Mouse (Mus musculus): Measurements from ENCODE around the gene Gabrb2. TPM values are rescaled to one million over a fixed set of nuclear protein-coding genes. Genes with fewer than 3 reads are reported as not detected.

The Gabrb2 gene
- polyA plus RNA-seq, 1 experiment from 2014 or later = 1.6 TPM

DNA sequence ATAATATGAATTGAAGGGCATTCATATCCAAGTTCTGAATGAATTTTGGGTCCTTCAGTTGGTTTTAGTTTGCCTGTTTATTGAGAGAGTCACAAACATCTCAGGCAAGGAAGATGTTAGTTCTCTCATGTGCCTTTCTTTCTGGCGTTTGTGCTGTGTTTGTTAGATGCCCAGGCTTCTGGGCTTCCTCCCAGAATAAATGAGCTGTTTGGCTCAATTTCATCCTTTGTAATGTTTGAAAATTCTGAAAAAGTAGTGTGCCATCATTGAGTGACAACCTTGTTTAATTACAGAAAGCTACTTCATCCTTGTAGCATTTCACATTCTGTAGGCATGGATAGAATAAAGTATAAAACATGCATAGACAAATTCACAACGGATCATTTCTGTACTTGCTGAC lies 85.9 kb downstream of the Gabrb2 start:
- DNase-seq (ENCODE audit: low spot score) = no peak
- H3K27ac ChIP-seq (replicated peaks; ENCODE audit: low read depth, low read length) = no peak overlapping the region
- no peaks in the 10 kb centered on the region for H3K4me1 ChIP-seq (ENCODE audit: control insufficient read depth, insufficient read depth, low read length)
- no peaks in the 10 kb centered on the region for H3K9me3 ChIP-seq (ENCODE audit: control insufficient read depth, low read length)
- H3K4me3 ChIP-seq (ENCODE audit: low read depth, low read length) = no peak overlapping the region
- H3K9ac ChIP-seq (ENCODE audit: low read depth, low read length) = no peak overlapping the region
- no peak overlapping the region for H3K4me2 ChIP-seq (ENCODE audit: low read depth, low read length)
- H3K27me3 ChIP-seq (replicated peaks; ENCODE audit: control insufficient read depth, insufficient read depth, low read length) = no peaks in the 10 kb centered on the region
- WGBS = 82% methylated on average over 2 of the region's 2 CpGs
- ATAC-seq (ENCODE audit: low read depth) = no peak
- H3K36me3 ChIP-seq (ENCODE audit: control insufficient read depth, insufficient read depth, low read length) = no peaks in the 10 kb centered on the region

DNA sequence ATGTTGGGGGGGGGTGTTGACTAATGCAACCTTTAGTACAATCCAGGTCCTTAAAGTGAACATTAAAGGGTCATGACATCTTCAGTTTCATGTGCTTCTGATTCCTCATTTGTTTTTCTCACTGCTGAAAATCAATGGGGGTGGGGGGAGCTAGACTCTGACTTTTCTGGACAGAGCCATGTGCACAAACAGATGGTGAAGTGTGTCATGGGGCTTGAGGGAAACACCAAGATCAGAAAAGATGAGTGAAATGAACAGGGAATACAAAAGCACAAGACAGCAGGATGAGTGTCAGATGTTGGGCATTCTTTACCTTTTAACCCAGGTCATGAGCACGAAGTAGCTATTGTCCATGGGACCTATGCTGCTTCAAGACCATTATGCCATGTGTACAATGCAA lies 86.4 kb downstream of the Gabrb2 start:
- Histone ChIP-seq H3K36me3 (ENCODE audit: control insufficient read depth, insufficient read depth, low read length) (no peaks in the 10 kb centered on the region), H3K9ac (ENCODE audit: low read depth, low read length) (no peak overlapping the region), H3K27ac (replicated peaks; ENCODE audit: low read depth, low read length) (no peak overlapping the region), H3K4me2 (ENCODE audit: low read depth, low read length) (no peak overlapping the region), H3K27me3 (replicated peaks; ENCODE audit: control insufficient read depth, insufficient read depth, low read length) (no peaks in the 10 kb centered on the region), H3K9me3 (ENCODE audit: control insufficient read depth, low read length) (no peaks in the 10 kb centered on the region), H3K4me3 (ENCODE audit: low read depth, low read length) (no peak overlapping the region), H3K4me1 (ENCODE audit: control insufficient read depth, insufficient read depth, low read length) (no peaks in the 10 kb centered on the region)
- ATAC-seq (ENCODE audit: low read depth) = no peak
- 76% methylated on average over 1 of the region's 1 CpGs for WGBS
- DNase-seq (ENCODE audit: low spot score) = no peak

DNA sequence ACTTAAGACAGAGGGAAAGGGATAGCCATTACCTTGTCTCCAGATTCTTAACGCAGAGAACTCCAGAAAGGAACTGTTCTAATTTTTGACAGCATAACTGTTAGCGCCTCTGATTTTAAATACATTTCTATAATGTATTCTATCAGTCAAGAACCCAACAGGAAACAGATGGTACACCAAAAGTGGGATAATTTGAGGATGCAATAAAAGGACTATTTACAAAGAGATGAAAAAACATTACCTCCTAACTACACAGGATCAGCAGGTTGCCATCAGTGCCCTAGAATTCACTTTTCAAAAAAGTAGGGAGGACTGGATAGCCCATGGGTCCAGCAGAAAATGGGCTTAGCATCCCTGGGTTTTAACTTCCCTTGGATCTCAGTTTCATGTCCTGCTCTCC lies 102.4 kb downstream of the Gabrb2 start:
- no peaks in the 10 kb centered on the region for H3K9me3 ChIP-seq (ENCODE audit: control insufficient read depth, low read length)
- no peak overlapping the region for H3K27ac ChIP-seq (replicated peaks; ENCODE audit: low read depth, low read length)
- DNase-seq (ENCODE audit: low spot score) (no peak), ATAC-seq (ENCODE audit: low read depth) (no peak)
- WGBS = 83% methylated on average over 2 of the region's 2 CpGs
- H3K36me3 ChIP-seq (ENCODE audit: control insufficient read depth, insufficient read depth, low read length) = no peaks in the 10 kb centered on the region
- H3K27me3 ChIP-seq (replicated peaks; ENCODE audit: control insufficient read depth, insufficient read depth, low read length) = no peaks in the 10 kb centered on the region
- no peak overlapping the region for H3K9ac ChIP-seq (ENCODE audit: low read depth, low read length)
- no peak overlapping the region for H3K4me2 ChIP-seq (ENCODE audit: low read depth, low read length)
- no peaks in the 10 kb centered on the region for H3K4me1 ChIP-seq (ENCODE audit: control insufficient read depth, insufficient read depth, low read length)
- H3K4me3 ChIP-seq (ENCODE audit: low read depth, low read length) = no peak overlapping the region

DNA sequence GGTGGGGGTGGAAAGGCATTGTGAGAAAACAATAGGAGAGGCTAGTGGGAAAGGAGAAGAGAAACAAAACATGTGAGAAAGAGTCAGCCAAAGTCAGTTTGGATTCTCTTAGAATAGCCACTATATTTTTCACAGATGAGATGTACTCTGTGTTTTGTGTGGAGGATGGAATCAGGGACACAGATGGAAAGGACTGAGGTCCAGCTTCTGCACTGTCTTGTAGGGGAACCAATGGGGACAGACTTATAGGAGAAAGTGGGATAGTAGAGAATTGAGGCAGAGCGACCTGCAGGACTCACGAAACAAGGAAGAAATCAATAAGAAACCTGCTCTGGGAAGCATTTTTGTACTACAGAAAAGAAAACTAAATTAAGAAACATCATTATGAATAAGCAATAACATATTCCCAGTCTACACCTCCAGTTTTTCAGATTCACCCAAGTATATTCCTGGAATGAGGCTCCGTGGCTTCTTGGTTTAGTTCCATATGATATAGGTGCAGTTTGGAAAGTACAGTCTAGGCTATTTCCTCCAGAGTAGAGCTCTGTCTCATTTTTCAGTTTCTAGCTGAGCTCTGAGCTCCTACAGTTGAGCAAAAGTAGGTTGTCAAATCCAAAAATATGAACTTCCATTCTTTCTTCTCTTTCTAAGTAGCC lies 108.8 kb downstream of the Gabrb2 start:
- no peaks in the 10 kb centered on the region for H3K4me1 ChIP-seq (ENCODE audit: control insufficient read depth, insufficient read depth, low read length)
- H3K4me2 ChIP-seq (ENCODE audit: low read depth, low read length) = no peak overlapping the region
- H3K9me3 ChIP-seq (ENCODE audit: control insufficient read depth, low read length) = no peaks in the 10 kb centered on the region
- DNase-seq (ENCODE audit: low spot score) = no peak
- no peak for ATAC-seq (ENCODE audit: low read depth)
- H3K36me3 ChIP-seq (ENCODE audit: control insufficient read depth, insufficient read depth, low read length) = no peaks in the 10 kb centered on the region
- H3K9ac ChIP-seq (ENCODE audit: low read depth, low read length) = no peak overlapping the region
- WGBS = 86% methylated on average over 3 of the region's 3 CpGs
- no peak overlapping the region for H3K27ac ChIP-seq (replicated peaks; ENCODE audit: low read depth, low read length)
- no peaks in the 10 kb centered on the region for H3K27me3 ChIP-seq (replicated peaks; ENCODE audit: control insufficient read depth, insufficient read depth, low read length)
- no peak overlapping the region for H3K4me3 ChIP-seq (ENCODE audit: low read depth, low read length)

DNA sequence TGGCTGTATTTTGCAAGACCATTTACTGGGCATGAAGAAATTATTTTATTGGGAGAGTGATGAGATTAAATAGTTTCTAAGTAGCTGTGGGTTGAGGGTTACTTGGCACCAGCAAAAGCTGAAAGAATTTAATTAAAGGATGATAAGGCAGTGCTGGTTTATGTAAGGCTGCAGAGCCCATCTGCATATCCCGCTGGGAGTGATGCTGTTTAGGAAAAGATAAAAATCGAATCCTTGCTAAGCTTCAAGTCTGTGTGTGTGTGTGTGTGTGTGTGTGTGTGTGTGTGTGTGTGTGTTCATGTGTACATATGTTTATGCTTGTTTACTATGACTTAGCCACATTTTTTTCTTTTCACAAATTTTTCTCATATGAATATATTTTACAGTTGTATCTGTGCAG lies 113.0 kb downstream of the Gabrb2 start:
- Histone ChIP-seq H3K4me2 (ENCODE audit: low read depth, low read length) (no peak overlapping the region), H3K27ac (replicated peaks; ENCODE audit: low read depth, low read length) (no peak overlapping the region), H3K36me3 (ENCODE audit: control insufficient read depth, insufficient read depth, low read length) (no peaks in the 10 kb centered on the region), H3K27me3 (replicated peaks; ENCODE audit: control insufficient read depth, insufficient read depth, low read length) (no peaks in the 10 kb centered on the region), H3K4me3 (ENCODE audit: low read depth, low read length) (no peak overlapping the region), H3K9me3 (ENCODE audit: control insufficient read depth, low read length) (no peaks in the 10 kb centered on the region), H3K4me1 (ENCODE audit: control insufficient read depth, insufficient read depth, low read length) (no peaks in the 10 kb centered on the region), H3K9ac (ENCODE audit: low read depth, low read length) (no peak overlapping the region)
- no peak for DNase-seq (ENCODE audit: low spot score)
- no peak for ATAC-seq (ENCODE audit: low read depth)
- WGBS = 73% methylated on average over 2 of the region's 2 CpGs

DNA sequence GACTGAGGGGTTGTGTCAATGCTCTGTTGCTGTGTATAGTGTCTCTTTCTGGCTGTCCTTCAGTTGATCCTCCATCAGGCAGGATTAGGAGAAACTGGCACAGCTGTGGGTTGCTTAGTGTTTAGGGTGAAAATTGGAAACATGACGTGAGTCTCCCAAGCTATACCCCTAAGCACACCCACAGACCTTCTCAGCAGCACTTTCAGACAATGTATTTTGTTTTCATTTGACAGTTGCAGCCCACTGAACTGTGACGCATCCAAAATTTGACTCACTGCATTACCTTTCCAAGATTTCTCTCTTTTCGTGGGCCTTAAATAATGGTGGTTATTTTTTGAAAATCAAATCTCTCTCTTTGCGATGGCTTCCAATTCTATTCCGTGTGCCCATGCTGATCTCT lies 115.7 kb downstream of the Gabrb2 start:
- H3K36me3 ChIP-seq (ENCODE audit: control insufficient read depth, insufficient read depth, low read length) = no peaks in the 10 kb centered on the region
- H3K27me3 ChIP-seq (replicated peaks; ENCODE audit: control insufficient read depth, insufficient read depth, low read length) = no peaks in the 10 kb centered on the region
- no peak overlapping the region for H3K9ac ChIP-seq (ENCODE audit: low read depth, low read length)
- H3K4me3 ChIP-seq (ENCODE audit: low read depth, low read length) = no peak overlapping the region
- no peaks in the 10 kb centered on the region for H3K9me3 ChIP-seq (ENCODE audit: control insufficient read depth, low read length)
- H3K4me1 ChIP-seq (ENCODE audit: control insufficient read depth, insufficient read depth, low read length) = no peaks in the 10 kb centered on the region
- 69% methylated on average over 5 of the region's 5 CpGs for WGBS
- H3K4me2 ChIP-seq (ENCODE audit: low read depth, low read length) = no peak overlapping the region
- DNase-seq (ENCODE audit: low spot score) (no peak), ATAC-seq (ENCODE audit: low read depth) (no peak)
- H3K27ac ChIP-seq (replicated peaks; ENCODE audit: low read depth, low read length) = no peak overlapping the region

DNA sequence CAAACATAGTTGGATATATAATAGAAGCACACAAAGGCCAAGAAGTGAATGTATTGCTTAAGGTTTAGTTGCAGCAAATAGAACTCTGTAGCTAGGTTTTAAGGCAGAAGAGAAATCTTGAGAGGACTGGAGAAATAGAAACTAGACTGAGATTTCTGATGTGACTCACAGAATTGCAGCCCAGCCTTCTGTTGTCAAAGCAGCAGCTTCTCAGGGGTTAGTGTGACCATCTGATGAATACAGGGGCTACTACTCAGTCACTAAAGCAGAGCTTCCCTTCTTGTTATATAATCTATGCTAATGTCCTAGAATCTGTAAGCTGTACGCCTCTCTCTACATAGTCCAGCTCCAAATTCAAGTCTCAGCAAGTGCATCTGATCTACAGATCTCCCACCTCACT lies 116.3 kb downstream of the Gabrb2 start:
- Histone ChIP-seq H3K4me2 (ENCODE audit: low read depth, low read length) (no peak overlapping the region), H3K27me3 (replicated peaks; ENCODE audit: control insufficient read depth, insufficient read depth, low read length) (no peaks in the 10 kb centered on the region), H3K36me3 (ENCODE audit: control insufficient read depth, insufficient read depth, low read length) (no peaks in the 10 kb centered on the region), H3K27ac (replicated peaks; ENCODE audit: low read depth, low read length) (no peak overlapping the region), H3K9ac (ENCODE audit: low read depth, low read length) (no peak overlapping the region), H3K4me3 (ENCODE audit: low read depth, low read length) (no peak overlapping the region), H3K4me1 (ENCODE audit: control insufficient read depth, insufficient read depth, low read length) (no peaks in the 10 kb centered on the region), H3K9me3 (ENCODE audit: control insufficient read depth, low read length) (no peaks in the 10 kb centered on the region)
- DNase-seq (ENCODE audit: low spot score) (no peak), ATAC-seq (ENCODE audit: low read depth) (no peak)
- WGBS = 86% methylated on average over 1 of the region's 1 CpGs

DNA sequence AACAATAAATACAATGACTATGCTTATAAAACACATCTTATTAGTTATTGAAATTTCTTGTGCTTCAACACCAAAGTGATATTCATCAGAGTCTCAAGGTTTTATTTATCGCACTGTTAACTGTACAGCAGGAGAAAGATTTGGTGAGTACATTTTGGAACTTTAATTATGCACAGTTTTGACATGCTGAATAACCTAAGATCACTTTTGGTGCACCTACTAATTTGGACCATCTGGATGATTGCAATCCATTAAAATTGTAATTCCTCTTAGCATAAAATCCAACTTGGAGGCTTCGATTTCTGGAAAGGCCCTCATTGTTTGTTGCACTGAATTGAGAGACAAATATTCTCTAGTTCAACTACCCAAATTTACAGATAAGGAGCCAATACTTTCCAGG lies 123.3 kb downstream of the Gabrb2 start:
- H3K27ac ChIP-seq (replicated peaks; ENCODE audit: low read depth, low read length) = no peak overlapping the region
- no peak overlapping the region for H3K4me3 ChIP-seq (ENCODE audit: low read depth, low read length)
- DNase-seq (ENCODE audit: low spot score) (no peak), ATAC-seq (ENCODE audit: low read depth) (no peak)
- 78% methylated on average over 2 of the region's 2 CpGs for WGBS
- H3K27me3 ChIP-seq (replicated peaks; ENCODE audit: control insufficient read depth, insufficient read depth, low read length) = no peaks in the 10 kb centered on the region
- no peaks in the 10 kb centered on the region for H3K4me1 ChIP-seq (ENCODE audit: control insufficient read depth, insufficient read depth, low read length)
- H3K36me3 ChIP-seq (ENCODE audit: control insufficient read depth, insufficient read depth, low read length) = no peaks in the 10 kb centered on the region
- H3K9ac ChIP-seq (ENCODE audit: low read depth, low read length) = no peak overlapping the region
- H3K4me2 ChIP-seq (ENCODE audit: low read depth, low read length) = no peak overlapping the region
- H3K9me3 ChIP-seq (ENCODE audit: control insufficient read depth, low read length) = no peaks in the 10 kb centered on the region

DNA sequence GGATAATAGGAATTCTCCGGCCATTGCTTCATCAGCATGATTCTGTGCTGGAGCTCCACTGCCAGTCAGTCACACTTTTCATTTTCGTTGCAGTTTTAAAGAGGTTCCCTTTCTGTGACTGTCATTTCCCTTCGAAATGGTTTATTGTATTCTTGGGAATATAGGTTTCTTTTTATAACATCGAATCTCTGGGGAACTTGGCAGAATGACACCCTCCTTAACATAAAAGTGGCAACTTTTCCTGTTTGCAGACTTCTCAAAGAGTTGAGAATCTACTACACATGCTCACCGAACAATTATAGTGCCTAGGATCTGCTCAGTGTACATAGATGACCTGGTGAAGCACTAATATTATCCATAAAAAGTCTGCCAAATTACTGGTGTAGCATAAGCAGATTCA lies 146.5 kb downstream of the Gabrb2 start:
- no peak overlapping the region for H3K4me2 ChIP-seq (ENCODE audit: low read depth, low read length)
- no peaks in the 10 kb centered on the region for H3K4me1 ChIP-seq (ENCODE audit: control insufficient read depth, insufficient read depth, low read length)
- no peaks in the 10 kb centered on the region for H3K36me3 ChIP-seq (ENCODE audit: control insufficient read depth, insufficient read depth, low read length)
- no peak overlapping the region for H3K4me3 ChIP-seq (ENCODE audit: low read depth, low read length)
- DNase-seq (ENCODE audit: low spot score) (no peak), ATAC-seq (ENCODE audit: low read depth) (no peak)
- H3K9ac ChIP-seq (ENCODE audit: low read depth, low read length) = no peak overlapping the region
- WGBS = 81% methylated on average over 5 of the region's 5 CpGs
- H3K27ac ChIP-seq (replicated peaks; ENCODE audit: low read depth, low read length) = no peak overlapping the region
- no peaks in the 10 kb centered on the region for H3K27me3 ChIP-seq (replicated peaks; ENCODE audit: control insufficient read depth, insufficient read depth, low read length)
- H3K9me3 ChIP-seq (ENCODE audit: control insufficient read depth, low read length) = no peaks in the 10 kb centered on the region

All from embryonic facial prominence, embryonic 14.5 days (tissue).